Mouse (Mus musculus) liver, embryonic 14.5 days (tissue): ENCODE measurements at regions not wholly inside any gene's neighbourhood (a gene's known extent, or its start where the extent isn't known, plus 50 kb on each side); places are given as distances from the start of the nearest gene placed in this dataset.

Source experiments
- CTCF ChIP-seq: IDR thresholded peaks from 2 replicates; pipeline ENCODE4 v1.5.1; 2016; ENCODE audit warnings: antibody characterized with exemption, low read depth, control low read depth
- EP300 ChIP-seq: IDR thresholded peaks from 2 replicates; pipeline ENCODE4 v1.6.1; 2016; ENCODE audit warnings: antibody characterized with exemption, low read depth

DNA sequence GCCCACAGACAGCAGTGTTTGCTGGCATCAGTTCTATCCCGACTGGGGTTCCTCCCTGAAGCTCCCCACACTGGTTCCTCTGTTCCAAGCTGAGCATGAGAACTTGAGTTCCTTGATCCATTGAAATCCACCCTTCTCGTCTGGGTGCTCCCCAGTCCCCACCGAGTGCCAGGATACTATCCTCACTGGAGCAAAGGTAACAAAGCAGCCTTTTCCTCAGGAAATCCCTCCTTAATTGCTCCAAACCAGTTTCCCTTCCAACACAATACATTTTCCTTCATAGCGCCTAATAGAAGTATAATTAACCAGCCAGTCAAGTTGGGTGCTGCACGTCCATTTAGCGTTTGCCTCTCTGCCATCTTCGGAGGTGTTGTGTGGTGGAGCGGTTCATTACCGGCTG lies 92.6 kb upstream of the 1700016C15Rik start:
- TF ChIP-seq CTCF (no peak), EP300 (no peak)
